17 mouse cellular contexts compared by ENCODE assay signal in genomic region chr6:87991886-87992285, GRCm38 (mm10). TPM values are rescaled to one million over a fixed set of nuclear protein-coding genes. Genes with fewer than 3 reads are reported as not detected.
DNase-seq lines count a peak whose midpoint lies in the region; ATAC-seq lines count a peak whose summit lies in the region.
"Had no signal": no experiment of that assay in that cellular context is flagged by ENCODE, and none has a peak within 500 bp of the region (broad histone marks: within the 10 kb centered on the region; RNA-seq: fewer than 3 reads in every experiment).

No protein-coding gene starts in this region.

- DNase-seq in forebrain, embryonic 10.5 days (ENCODE audit: extremely low spot score, low spot score), result no peak
- DNase-seq in liver, embryonic 11.5 days (ENCODE audit: low spot score), result no peak
- DNase-seq in liver (no peak), MN1 (ENCODE audit: low spot score) (peak; percentile 69)
- no peak for DNase-seq in frontal cortex, adult 2 months (ENCODE audit: extremely low spot score in 1 of 2, low spot score in 1 of 2)
- DNase-seq: cerebellum, adult 2 months; heart, adult 11 months; heart, postnatal 4 days; kidney, postnatal 14 days; lung, embryonic 14.5 days; right cerebral cortex, adult 18-20 months had no signal

- peaks cover 43% of the 10 kb centered on the region for H3K36me3 ChIP-seq in forebrain, embryonic 10.5 days (replicated peaks)
- H3K36me3 ChIP-seq in forebrain, embryonic 16.5 days (ENCODE audit: control insufficient read depth, insufficient read depth), result 0 out of 2 replicates have a peak, but pooled peaks cover 2% of the 10 kb centered on the region
- H3K36me3 ChIP-seq in liver, embryonic 11.5 days (ENCODE audit: control insufficient read depth, insufficient read depth, low read length), result no peaks in the 10 kb centered on the region
- no peaks in the 10 kb centered on the region for H3K36me3 ChIP-seq in hindbrain, embryonic 15.5 days

- no peaks in the 10 kb centered on the region for H3K27me3 ChIP-seq in forebrain, embryonic 10.5 days (ENCODE audit: poor library complexity, severe bottlenecking)
- H3K27me3 ChIP-seq in forebrain, embryonic 16.5 days (replicated peaks; ENCODE audit: control insufficient read depth, insufficient read depth, low read length), result no peaks in the 10 kb centered on the region
- H3K27me3 ChIP-seq in liver, embryonic 11.5 days (replicated peaks; ENCODE audit: control insufficient read depth, insufficient read depth, low read length), result no peaks in the 10 kb centered on the region
- no peaks in the 10 kb centered on the region for H3K27me3 ChIP-seq in hindbrain, embryonic 15.5 days
- H3K27me3 ChIP-seq: embryonic facial prominence, embryonic 13.5 days; heart, embryonic 13.5 days; limb, embryonic 15.5 days had no signal

- no peak overlapping the region for H3K4me3 ChIP-seq in forebrain, embryonic 10.5 days
- no peak overlapping the region for H3K4me3 ChIP-seq in forebrain, embryonic 16.5 days (replicated peaks; ENCODE audit: low read length)
- no peak overlapping the region for H3K4me3 ChIP-seq in liver, embryonic 11.5 days (ENCODE audit: low read depth, low read length)
- H3K4me3 ChIP-seq in hindbrain, embryonic 15.5 days, result no peak overlapping the region
- H3K4me3 ChIP-seq: embryonic facial prominence, embryonic 13.5 days; heart, embryonic 13.5 days; limb, embryonic 15.5 days had no signal

- no peak for ATAC-seq in forebrain, embryonic 16.5 days
- ATAC-seq in liver, embryonic 11.5 days (replicated peaks; ENCODE audit: low FRiP score), result no peak
- no peak for ATAC-seq in hindbrain, embryonic 15.5 days (ENCODE audit: low FRiP score, low read depth)
- ATAC-seq: intestine, postnatal 0 days had no signal

- no peak overlapping the region for H3K9ac ChIP-seq in forebrain, embryonic 16.5 days (replicated peaks; ENCODE audit: low read depth, low read length)
- H3K9ac ChIP-seq in liver, embryonic 11.5 days (ENCODE audit: low read depth, low read length), result no peak overlapping the region
- H3K9ac ChIP-seq in hindbrain, embryonic 15.5 days, result no peak overlapping the region
- H3K9ac ChIP-seq: embryonic facial prominence, embryonic 13.5 days; heart, embryonic 13.5 days; limb, embryonic 15.5 days; lung, embryonic 14.5 days had no signal

- H3K4me1 ChIP-seq in forebrain, embryonic 10.5 days, result peaks cover 47% of the 10 kb centered on the region
- peaks cover 23% of the 10 kb centered on the region for H3K4me1 ChIP-seq in forebrain, embryonic 16.5 days (replicated peaks; ENCODE audit: control insufficient read depth, insufficient read depth, low read length)
- peaks cover 31% of the 10 kb centered on the region for H3K4me1 ChIP-seq in liver, embryonic 11.5 days (replicated peaks; ENCODE audit: control insufficient read depth, insufficient read depth, low read length)
- H3K4me1 ChIP-seq in hindbrain, embryonic 15.5 days (replicated peaks), result peaks cover 28% of the 10 kb centered on the region

- H3K9me3 ChIP-seq in forebrain, embryonic 10.5 days, result no peaks in the 10 kb centered on the region
- H3K9me3 ChIP-seq in forebrain, embryonic 16.5 days (ENCODE audit: control insufficient read depth, low read length), result no peaks in the 10 kb centered on the region
- no peaks in the 10 kb centered on the region for H3K9me3 ChIP-seq in liver, embryonic 11.5 days (ENCODE audit: control insufficient read depth, low read length)
- H3K9me3 ChIP-seq in hindbrain, embryonic 15.5 days, result no peaks in the 10 kb centered on the region
- H3K9me3 ChIP-seq: embryonic facial prominence, embryonic 13.5 days; heart, embryonic 13.5 days; limb, embryonic 15.5 days had no signal

- no peak overlapping the region for H3K4me2 ChIP-seq in forebrain, embryonic 16.5 days (ENCODE audit: low read length)
- H3K4me2 ChIP-seq in liver, embryonic 11.5 days, result no peak overlapping the region
- no peak overlapping the region for H3K4me2 ChIP-seq in hindbrain, embryonic 15.5 days
- H3K4me2 ChIP-seq: embryonic facial prominence, embryonic 13.5 days; heart, embryonic 13.5 days; limb, embryonic 15.5 days; lung, embryonic 14.5 days had no signal

- 88% methylated on average over 1 of the region's 1 CpGs for WGBS in forebrain, embryonic 10.5 days
- WGBS in forebrain, embryonic 16.5 days, result 38% methylated on average over 1 of the region's 1 CpGs
- 76% methylated on average over 1 of the region's 1 CpGs for WGBS in liver, embryonic 11.5 days
- WGBS in hindbrain, embryonic 15.5 days, result 32% methylated on average over 1 of the region's 1 CpGs

- H3K27ac ChIP-seq in forebrain, embryonic 10.5 days, result peak overlapping the region; percentile 73; the same call in 1 of the 2 replicates
- no peak overlapping the region for H3K27ac ChIP-seq in forebrain, embryonic 16.5 days (ENCODE audit: low read length)
- 0 out of 2 replicates have a peak overlapping the region, but pooled peaks have one; percentile 1 for H3K27ac ChIP-seq in liver, embryonic 11.5 days (ENCODE audit: low read depth, low read length)
- H3K27ac ChIP-seq in hindbrain, embryonic 15.5 days (replicated peaks), result 0 out of 2 replicates have a peak overlapping the region, but pooled peaks have one; percentile 4
- H3K27ac ChIP-seq: embryonic facial prominence, embryonic 13.5 days; heart, embryonic 13.5 days; limb, embryonic 15.5 days had no signal

RNA-seq across cellular contexts. Expression of gene H1fx, which starts 10.4 kb away (rescaled TPM):
- 20.1 and 20.3 TPM in 2 replicates for polyA plus RNA-seq in forebrain, embryonic 10.5 days (2016; fragmentation: Nextera tagmentation; extraction: Ambion mirVana)
- 18.4 and 19.8 TPM in 2 replicates for polyA plus RNA-seq in forebrain, embryonic 16.5 days (2015; fragmentation: Nextera tagmentation; extraction: Ambion mirVana)
- 16.8 and 21.2 TPM in 2 replicates for polyA plus RNA-seq in liver, embryonic 11.5 days (2014; fragmentation: Nextera tagmentation; extraction: Ambion mirVana)
- polyA plus RNA-seq in hindbrain, embryonic 15.5 days (2015; fragmentation: Nextera tagmentation; extraction: Ambion mirVana), result 46.7 and 51.6 TPM in 2 replicates
- 56.0 and 56.4 TPM in 2 replicates for polyA plus RNA-seq in frontal cortex, adult 2 months (2012; rRNA removed)

RNA-seq across cellular contexts. Expression of gene Rab7, which starts 53.2 kb away (rescaled TPM):
- 202 and 205 TPM in 2 replicates for polyA plus RNA-seq in forebrain, embryonic 10.5 days (2016; fragmentation: Nextera tagmentation; extraction: Ambion mirVana)
- polyA plus RNA-seq in forebrain, embryonic 16.5 days (2015; fragmentation: Nextera tagmentation; extraction: Ambion mirVana), result 343 TPM in 2 replicates
- polyA plus RNA-seq in liver, embryonic 11.5 days (2014; fragmentation: Nextera tagmentation; extraction: Ambion mirVana), result 221 and 230 TPM in 2 replicates
- polyA plus RNA-seq in hindbrain, embryonic 15.5 days (2015; fragmentation: Nextera tagmentation; extraction: Ambion mirVana), result 341 and 360 TPM in 2 replicates
- 388 and 392 TPM in 2 replicates for polyA plus RNA-seq in frontal cortex, adult 2 months (2012; rRNA removed)
